Mouse (Mus musculus): Measurements from ENCODE around the gene Stfa2l1. TPM values are rescaled to one million over a fixed set of nuclear protein-coding genes. Genes with fewer than 3 reads are reported as not detected.
"Not testable (repeated sequence)": the region's sequence is repeated elsewhere in the genome, so short reads cannot be mapped to it uniquely, and the experiment has no call there.

Stfa2l1 gene
- polyA plus RNA-seq (2015; fragmentation: Nextera tagmentation; extraction: Ambion mirVana) = 4.7 and 5.1 TPM in 2 replicates

GRCm38 (mm10) chr16:36156402-36156975 lies at the start of gene Stfa2l1:
Gene Stfa2l1 (plus strand): TSS chr16:36156811.
- no peak within 1 kb of the TSS for H3K4me3 ChIP-seq (replicated peaks; ENCODE audit: low read depth, low read length)
- ATAC-seq (replicated peaks; ENCODE audit: low FRiP score, low read depth) (no peak), DNase-seq (ENCODE audit: low spot score) (no peak)
- H3K9me3 ChIP-seq (replicated peaks; ENCODE audit: low read length) = no peaks in the 10 kb centered on the region
- H3K9ac ChIP-seq (ENCODE audit: low read depth, low read length) = no peak within 1 kb of the TSS
- no peaks in the 10 kb centered on the region for H3K27me3 ChIP-seq (ENCODE audit: insufficient read depth, low read length)
- H3K4me2 ChIP-seq (ENCODE audit: low read length) = no peak within 1 kb of the TSS
- TF ChIP-seq CTCF (IDR thresholded peaks at IDR 0.05; ENCODE audit: low read depth) = no peak
- no peaks in the 10 kb centered on the region for H3K4me1 ChIP-seq (replicated peaks; ENCODE audit: insufficient read depth, low read length)
- no peaks in the 10 kb centered on the region for H3K36me3 ChIP-seq (ENCODE audit: insufficient read depth, low read length)
- no peak within 1 kb of the TSS for H3K27ac ChIP-seq

- ATAC-seq (replicated peaks; ENCODE audit: low FRiP score, low read depth); H3K4me2 ChIP-seq (ENCODE audit: low read length); H3K27me3 ChIP-seq (ENCODE audit: insufficient read depth, low read length): not testable (repeated sequence)
These were observed 45.1 kb upstream of the Stfa2l1 start for GRCm38 (mm10) chr16:36111486-36111885.

GRCm38 (mm10) chr16:36115751-36116150 lies 40.9 kb upstream of the Stfa2l1 start:
- not testable (repeated sequence) for H3K27ac ChIP-seq; DNase-seq (ENCODE audit: low spot score); H3K4me3 ChIP-seq (replicated peaks; ENCODE audit: low read depth, low read length); H3K36me3 ChIP-seq (ENCODE audit: insufficient read depth, low read length); ATAC-seq (replicated peaks; ENCODE audit: low FRiP score, low read depth); H3K27me3 ChIP-seq (ENCODE audit: insufficient read depth, low read length); H3K4me1 ChIP-seq (replicated peaks; ENCODE audit: insufficient read depth, low read length); H3K4me2 ChIP-seq (ENCODE audit: low read length); H3K9ac ChIP-seq (ENCODE audit: low read depth, low read length); H3K9me3 ChIP-seq (replicated peaks; ENCODE audit: low read length)
- 88% methylated on average over 6 of the region's 6 CpGs for WGBS

More at GRCm38 (mm10) chr16:36111486-36111885, 45.1 kb upstream of the Stfa2l1 start:
- not testable (repeated sequence) for DNase-seq (ENCODE audit: low spot score); H3K27ac ChIP-seq; H3K36me3 ChIP-seq (ENCODE audit: insufficient read depth, low read length); H3K9me3 ChIP-seq (replicated peaks; ENCODE audit: low read length); H3K4me3 ChIP-seq (replicated peaks; ENCODE audit: low read depth, low read length); H3K9ac ChIP-seq (ENCODE audit: low read depth, low read length); H3K4me1 ChIP-seq (replicated peaks; ENCODE audit: insufficient read depth, low read length)

- Histone ChIP-seq H3K9me3 (replicated peaks; ENCODE audit: low read length) (no peaks in the 10 kb centered on the region), H3K4me3 (replicated peaks; ENCODE audit: low read depth, low read length) (no peak overlapping the region), H3K27ac (no peak overlapping the region), H3K4me2 (ENCODE audit: low read length) (no peak overlapping the region), H3K4me1 (replicated peaks; ENCODE audit: insufficient read depth, low read length) (no peaks in the 10 kb centered on the region), H3K36me3 (ENCODE audit: insufficient read depth, low read length) (no peaks in the 10 kb centered on the region), H3K9ac (ENCODE audit: low read depth, low read length) (no peak overlapping the region), H3K27me3 (ENCODE audit: insufficient read depth, low read length) (no peaks in the 10 kb centered on the region)
- 56% methylated on average over 7 of the region's 7 CpGs for WGBS
- TF ChIP-seq CTCF (IDR thresholded peaks at IDR 0.05; ENCODE audit: low read depth) = no peak
- peak; percentile 25 for DNase-seq (ENCODE audit: low spot score)
- ATAC-seq (replicated peaks; ENCODE audit: low FRiP score, low read depth) = no peak; the same call in 1 of the 2 replicates
These were observed 28.5 kb upstream of the Stfa2l1 start for GRCm38 (mm10) chr16:36128092-36128491.

- Histone ChIP-seq H3K27me3 (ENCODE audit: insufficient read depth, low read length) (no peaks in the 10 kb centered on the region), H3K4me1 (replicated peaks; ENCODE audit: insufficient read depth, low read length) (no peaks in the 10 kb centered on the region), H3K36me3 (ENCODE audit: insufficient read depth, low read length) (no peaks in the 10 kb centered on the region), H3K9ac (ENCODE audit: low read depth, low read length) (no peak within 1 kb of the TSS), H3K4me2 (ENCODE audit: low read length) (no peak within 1 kb of the TSS), H3K4me3 (replicated peaks; ENCODE audit: low read depth, low read length) (no peak within 1 kb of the TSS), H3K27ac (no peak within 1 kb of the TSS), H3K9me3 (replicated peaks; ENCODE audit: low read length) (no peaks in the 10 kb centered on the region)
- TF ChIP-seq CTCF (IDR thresholded peaks at IDR 0.05; ENCODE audit: low read depth) = no peak
- ATAC-seq (replicated peaks; ENCODE audit: low FRiP score, low read depth) = no peak
- no peak for DNase-seq (ENCODE audit: low spot score)
- WGBS = 79% methylated on average over 1 of the region's 1 CpGs
These were observed 25.5 kb upstream of the Stfa2l1 start, which contains the start of gene Csta1 for GRCm38 (mm10) chr16:36131141-36131540. Gene Csta1 (minus strand): TSS chr16:36131241.

GRCm38 (mm10) chr16:36138201-36138600 lies 18.4 kb upstream of the Stfa2l1 start:
- no peaks in the 10 kb centered on the region for H3K4me1 ChIP-seq (replicated peaks; ENCODE audit: insufficient read depth, low read length)
- DNase-seq (ENCODE audit: low spot score) = no peak
- no peaks in the 10 kb centered on the region for H3K9me3 ChIP-seq (replicated peaks; ENCODE audit: low read length)
- H3K9ac ChIP-seq (ENCODE audit: low read depth, low read length) = no peak overlapping the region
- TF ChIP-seq CTCF (IDR thresholded peaks at IDR 0.05; ENCODE audit: low read depth) = no peak
- H3K4me2 ChIP-seq (ENCODE audit: low read length) = no peak overlapping the region
- no peak for ATAC-seq (replicated peaks; ENCODE audit: low FRiP score, low read depth)
- H3K36me3 ChIP-seq (ENCODE audit: insufficient read depth, low read length) = no peaks in the 10 kb centered on the region
- no peak overlapping the region for H3K4me3 ChIP-seq (replicated peaks; ENCODE audit: low read depth, low read length)
- H3K27ac ChIP-seq = no peak overlapping the region
- 70% methylated on average over 2 of the region's 2 CpGs for WGBS
- no peaks in the 10 kb centered on the region for H3K27me3 ChIP-seq (ENCODE audit: insufficient read depth, low read length)

GRCm38 (mm10) chr16:36167841-36168240 lies 11.2 kb downstream of the Stfa2l1 start:
- not testable (repeated sequence) for H3K4me2 ChIP-seq (ENCODE audit: low read length); H3K9me3 ChIP-seq (replicated peaks; ENCODE audit: low read length); ATAC-seq (replicated peaks; ENCODE audit: low FRiP score, low read depth); H3K9ac ChIP-seq (ENCODE audit: low read depth, low read length); H3K27ac ChIP-seq; H3K36me3 ChIP-seq (ENCODE audit: insufficient read depth, low read length); H3K4me3 ChIP-seq (replicated peaks; ENCODE audit: low read depth, low read length); H3K27me3 ChIP-seq (ENCODE audit: insufficient read depth, low read length); H3K4me1 ChIP-seq (replicated peaks; ENCODE audit: insufficient read depth, low read length); DNase-seq (ENCODE audit: low spot score)
- WGBS = 91% methylated on average over 9 of the region's 10 CpGs

Measured in kidney, postnatal 0 days (tissue).